Mouse (Mus musculus): ENCODE results near the gene Rasl2-9.
"Not testable (repeated sequence)": the region's sequence is repeated elsewhere in the genome, so short reads cannot be mapped to it uniquely, and the experiment has no call there.

Gene Rasl2-9

GRCm38 (mm10) chr7:5125549-5126406 is at the start of gene Rasl2-9:
Gene Rasl2-9 (minus strand): TSS chr7:5125950.
- peak; percentile 83 for DNase-seq

- DNase-seq, result not testable (repeated sequence)
Observed at GRCm38 (mm10) chr7:5149570-5149969, 23.8 kb upstream of the Rasl2-9 start, which contains the start of gene Vmn1r55. Gene Vmn1r55 (minus strand): TSS chr7:5149670.

- no peak for DNase-seq
Observed at GRCm38 (mm10) chr7:5125078-5125477, 672 bp downstream of the Rasl2-9 start.

- DNase-seq, result no peak
Observed at GRCm38 (mm10) chr7:5116850-5117249, 8.9 kb downstream of the Rasl2-9 start, which contains the start of gene Rfpl4. Gene Rfpl4 (minus strand): TSS chr7:5116950.

- no peak for DNase-seq
Observed at GRCm38 (mm10) chr7:5112701-5113100, 13.0 kb downstream of the Rasl2-9 start.

GRCm38 (mm10) chr7:5109301-5109700 is 16.4 kb downstream of the Rasl2-9 start:
- no peak for DNase-seq

GRCm38 (mm10) chr7:5108272-5108671 is 17.5 kb downstream of the Rasl2-9 start:
- DNase-seq, result no peak

- DNase-seq, result no peak
Observed at GRCm38 (mm10) chr7:5102564-5102963, 23.2 kb downstream of the Rasl2-9 start.

- DNase-seq, result no peak
Observed at GRCm38 (mm10) chr7:5101066-5101663, 24.6 kb downstream of the Rasl2-9 start.

GRCm38 (mm10) chr7:5099796-5100195 is 26.0 kb downstream of the Rasl2-9 start:
- DNase-seq, result no peak

- DNase-seq, result no peak
Observed at GRCm38 (mm10) chr7:5098769-5099168, 27.0 kb downstream of the Rasl2-9 start.

GRCm38 (mm10) chr7:5092831-5093510 is 32.8 kb downstream of the Rasl2-9 start:
- no peak for DNase-seq

GRCm38 (mm10) chr7:5092381-5092780 is 33.4 kb downstream of the Rasl2-9 start:
- DNase-seq, result no peak

- DNase-seq, result no peak
Observed at GRCm38 (mm10) chr7:5091008-5091728, 34.6 kb downstream of the Rasl2-9 start.

GRCm38 (mm10) chr7:5089853-5090252 is 35.9 kb downstream of the Rasl2-9 start:
- no peak for DNase-seq

GRCm38 (mm10) chr7:5087886-5088285 is 37.9 kb downstream of the Rasl2-9 start:
- DNase-seq, result no peak

- DNase-seq, result no peak
Observed at GRCm38 (mm10) chr7:5086921-5087440, 38.8 kb downstream of the Rasl2-9 start.

GRCm38 (mm10) chr7:5085512-5085911 is 40.2 kb downstream of the Rasl2-9 start:
- no peak for DNase-seq

- DNase-seq, result no peak
Observed at GRCm38 (mm10) chr7:5083325-5084105, 42.2 kb downstream of the Rasl2-9 start.

- DNase-seq, result no peak
Observed at GRCm38 (mm10) chr7:5081939-5082338, 43.8 kb downstream of the Rasl2-9 start.

- DNase-seq, result no peak
Observed at GRCm38 (mm10) chr7:5081241-5081640, 44.5 kb downstream of the Rasl2-9 start.

GRCm38 (mm10) chr7:5080815-5081214 is 44.9 kb downstream of the Rasl2-9 start:
- DNase-seq, result no peak

All from right cerebral cortex, postnatal 4 days (tissue).